Mouse (Mus musculus): ENCODE measurements around the gene Picalm.

GRCm38 (mm10) chr7:90216511-90216910 lies 86.5 kb downstream of the Picalm start:
- TF ChIP-seq CTCF (IDR thresholded peaks at IDR 0.05; ENCODE audit: low read depth, low read length) (no peak), EP300 (IDR thresholded peaks at IDR 0.05; ENCODE audit: insufficient read depth, low read depth, low read length) (no peak), POLR2A (IDR thresholded peaks at IDR 0.05; ENCODE audit: insufficient read depth, low read length) (no peak)

All from ES-Bruce4 (cell line).